Mouse (Mus musculus) small intestine, adult 2 months (tissue): Measurements from ENCODE around the gene Ttc9.

ENCODE experiments used
- CTCF ChIP-seq: fragments of 200-500 bp; IDR thresholded peaks from 2 replicates; pipeline ENCODE4 v1.5.1; 2012; ENCODE audit warnings: low read depth, mild to moderate bottlenecking, control low read depth, inconsistent platforms, low read length, moderate library complexity, mixed read lengths; ENCODE audit not compliant: insufficient replicate concordance, insufficient read length; ENCODE audit errors: extremely low read depth
- POLR2A ChIP-seq: fragments of 200-500 bp; IDR thresholded peaks from 2 replicates; pipeline ENCODE4 v1.6.1; 2012; ENCODE audit warnings: low read depth, mild to moderate bottlenecking, control low read depth, inconsistent platforms, low read length, moderate library complexity

GRCm38 (mm10) chr12:81675557-81675956 lies 44.5 kb downstream of the Ttc9 start:
- no peak for TF ChIP-seq POLR2A
- TF ChIP-seq CTCF: no peak
